ENCODE assay signal across 9 mouse cellular contexts in genomic region chr12:116202176-116202981, GRCm38 (mm10).
DNase-seq lines count a peak whose midpoint lies in the region; ATAC-seq and TF ChIP-seq lines count a peak whose summit lies in the region.
"Had no signal": no experiment of that assay in that cellular context is flagged by ENCODE, and none has a peak within 500 bp of the region (broad histone marks: within the 10 kb centered on the region; RNA-seq: fewer than 3 reads in every experiment).

No protein-coding gene starts in this region.

- peak; percentile 78 for DNase-seq in CD4-positive, CD25-positive, alpha-beta regulatory T cell, adult 2 months (ENCODE audit: low read depth, low spot score)
- DNase-seq in adipocyte (ENCODE audit: low spot score), result peak; percentile 64
- DNase-seq in gastrocnemius, postnatal 10 days, result peak; percentile 70
- DNase-seq in liver, adult 2 months (ENCODE audit: extremely low read depth, low read depth, low spot score), result peak; percentile 9
- DNase-seq in neural tube, embryonic 10.5 days (ENCODE audit: extremely low spot score, low spot score), result peak; percentile 56
- peak; percentile 28 for DNase-seq in telencephalon, adult 2 months (ENCODE audit: low read depth, low spot score)

- peak; percentile 67; the same call in 1 of the 2 replicates for ATAC-seq in kidney, embryonic 15.5 days (replicated peaks; ENCODE audit: low FRiP score)

- H3K4me1 ChIP-seq in cortical plate, adult 2 months (ENCODE audit: control insufficient read depth, insufficient read depth, low read length), result no peaks in the 10 kb centered on the region
- H3K4me1 ChIP-seq in kidney, embryonic 15.5 days, result no peaks in the 10 kb centered on the region
- no peaks in the 10 kb centered on the region for H3K4me1 ChIP-seq in liver, adult 2 months (ENCODE audit: control insufficient read depth, insufficient read depth, low read length)
- H3K4me1 ChIP-seq: heart, embryonic 15.5 days had no signal

- no peak overlapping the region for H3K27ac ChIP-seq in cortical plate, adult 2 months (ENCODE audit: insufficient read depth, low read length)
- H3K27ac ChIP-seq in kidney, embryonic 15.5 days, result no peak overlapping the region
- H3K27ac ChIP-seq in liver, adult 2 months (replicated peaks; ENCODE audit: insufficient read depth, low read depth, low read length), result no peak overlapping the region
- H3K27ac ChIP-seq: heart, embryonic 15.5 days had no signal

- TF ChIP-seq POLR2A in cortical plate, adult 2 months (IDR thresholded peaks at IDR 0.05; ENCODE audit: extremely low read depth, insufficient read depth, low read length), result no peak
- no peak for TF ChIP-seq POLR2A in liver, adult 2 months (IDR thresholded peaks at IDR 0.05; ENCODE audit: extremely low read depth, insufficient read depth, low read length)

- 37% methylated on average over 9 of the region's 9 CpGs for WGBS in kidney, embryonic 15.5 days
- 36% methylated on average over 9 of the region's 9 CpGs for WGBS in liver, adult 2 months

- no peaks in the 10 kb centered on the region for H3K36me3 ChIP-seq in kidney, embryonic 15.5 days
- H3K36me3 ChIP-seq in liver, adult 2 months (ENCODE audit: control insufficient read depth, insufficient read depth, low read length), result no peaks in the 10 kb centered on the region
- H3K36me3 ChIP-seq: heart, embryonic 15.5 days had no signal

- H3K9ac ChIP-seq in kidney, embryonic 15.5 days, result no peak overlapping the region
- no peak overlapping the region for H3K9ac ChIP-seq in liver, adult 2 months (ENCODE audit: low read depth, low read length)
- H3K9ac ChIP-seq: heart, embryonic 15.5 days had no signal

- TF ChIP-seq CTCF in cortical plate, adult 2 months (IDR thresholded peaks at IDR 0.05; ENCODE audit: extremely low read depth, insufficient read depth, low read length), result peak; percentile 95
- peak; percentile 97 for TF ChIP-seq CTCF in liver, adult 2 months (IDR thresholded peaks at IDR 0.05; ENCODE audit: low read depth, low read length)

- H3K79me2 ChIP-seq in liver, adult 2 months (ENCODE audit: control insufficient read depth, insufficient read depth, low read length), result no peaks in the 10 kb centered on the region

- no peaks in the 10 kb centered on the region for H3K27me3 ChIP-seq in kidney, embryonic 15.5 days
- no peaks in the 10 kb centered on the region for H3K27me3 ChIP-seq in liver, adult 2 months (ENCODE audit: control insufficient read depth, insufficient read depth, low read length)
- H3K27me3 ChIP-seq: heart, embryonic 15.5 days had no signal

- H3K9me3 ChIP-seq in kidney, embryonic 15.5 days (replicated peaks), result no peaks in the 10 kb centered on the region
- H3K9me3 ChIP-seq: heart, embryonic 15.5 days had no signal

- H3K4me2 ChIP-seq in kidney, embryonic 15.5 days, result no peak overlapping the region
- H3K4me2 ChIP-seq: heart, embryonic 15.5 days had no signal

- no peak overlapping the region for H3K4me3 ChIP-seq in cortical plate, adult 2 months (ENCODE audit: insufficient read depth, low read length)
- no peak overlapping the region for H3K4me3 ChIP-seq in kidney, embryonic 15.5 days (replicated peaks)
- no peak overlapping the region for H3K4me3 ChIP-seq in liver, adult 2 months (ENCODE audit: insufficient read depth, low read depth, low read length)
- H3K4me3 ChIP-seq: heart, embryonic 15.5 days had no signal

Comparison
In these comparisons a context has a peak if more than half of its experiments do, and no peak if none do; other contexts are left out.
1. DNase-seq: peak in every context shown above with its lines; median percentile 78 in CD4-positive, CD25-positive, alpha-beta regulatory T cell, adult 2 months; 70 in gastrocnemius, postnatal 10 days; 64 in adipocyte; 56 in neural tube, embryonic 10.5 days; 28 in telencephalon, adult 2 months; 9 in liver, adult 2 months.